Mouse (Mus musculus): Measurements from ENCODE around the gene Gm20388. TPM values are rescaled to one million over a fixed set of nuclear protein-coding genes. Genes with fewer than 3 reads are reported as not detected.

The Gm20388 gene
- polyA plus RNA-seq, 1 experiment, result 23.9 TPM

DNA sequence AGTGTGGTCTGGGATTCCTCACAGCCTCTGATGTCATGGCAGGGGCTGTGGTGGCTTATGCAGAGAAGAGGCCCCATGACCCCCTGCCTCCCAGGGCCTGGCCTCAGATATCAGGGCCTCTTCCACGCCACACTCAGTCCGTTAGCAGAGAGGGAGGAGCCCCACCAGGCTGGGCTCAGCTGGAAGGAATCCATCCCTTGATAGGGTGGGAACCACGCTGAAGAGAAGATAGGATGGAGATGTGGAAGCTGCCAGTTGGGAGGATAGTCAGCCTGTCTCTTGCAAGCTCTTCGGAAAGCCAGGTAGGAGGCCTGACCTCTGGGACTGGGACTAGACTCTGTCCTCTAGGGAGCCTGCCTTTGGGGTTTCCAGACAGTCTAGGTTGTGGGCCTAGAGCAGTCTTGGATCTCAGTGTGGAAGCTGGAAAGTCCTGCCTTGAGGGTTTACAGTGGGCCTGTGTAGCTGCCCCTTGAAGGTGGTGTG lies 587.7 kb downstream of the Gm20388 start:
- TF ChIP-seq POLR2A (IDR thresholded peaks at IDR 0.05; ENCODE audit: extremely low read depth, insufficient read depth, low read length) (no peak), CTCF (IDR thresholded peaks at IDR 0.05; ENCODE audit: extremely low read depth, insufficient read depth, low read length) (no peak)
- Histone ChIP-seq H3K27ac (ENCODE audit: insufficient read depth, low read length) (no peak overlapping the region), H3K4me3 (ENCODE audit: insufficient read depth, low read length) (no peak overlapping the region), H3K4me1 (ENCODE audit: control insufficient read depth, insufficient read depth, low read length) (peaks cover 7% of the 10 kb centered on the region; the same call in 1 of the 2 replicates)

DNA sequence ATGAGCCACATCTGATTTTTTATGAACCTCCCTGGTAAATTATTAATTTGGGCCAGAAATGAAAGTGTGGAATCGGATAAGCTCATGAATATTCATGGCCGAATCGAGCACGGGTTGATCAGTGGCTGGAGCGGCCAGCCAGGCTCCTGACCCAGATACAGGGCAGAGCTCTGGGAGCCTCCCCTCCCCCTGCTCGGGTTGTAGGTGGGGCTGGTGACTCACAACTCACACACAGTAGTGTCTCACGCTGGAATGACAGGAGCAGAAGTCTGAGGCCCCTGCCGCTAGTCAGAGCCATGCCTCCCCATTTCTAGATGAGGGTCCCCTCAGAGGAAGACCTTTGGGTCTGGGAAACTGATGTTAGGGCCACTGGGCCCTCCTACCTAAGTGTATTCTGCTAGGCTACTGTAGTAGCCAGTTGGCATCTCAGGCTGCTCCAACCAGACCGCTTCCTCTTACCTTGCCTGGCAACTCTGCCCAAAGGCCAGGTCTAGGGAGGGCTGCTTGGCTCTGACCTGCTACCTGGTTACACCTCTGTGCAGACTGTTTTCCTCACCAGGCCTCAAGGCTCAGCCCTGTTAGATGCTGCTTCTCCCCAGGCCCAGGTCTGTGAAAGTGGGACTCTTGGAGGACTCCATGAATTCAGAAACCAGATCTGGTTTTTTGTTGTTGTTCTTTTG lies 588.4 kb downstream of the Gm20388 start:
- Histone ChIP-seq H3K4me3 (ENCODE audit: insufficient read depth, low read length) (no peak overlapping the region), H3K27ac (ENCODE audit: insufficient read depth, low read length) (no peak overlapping the region), H3K4me1 (ENCODE audit: control insufficient read depth, insufficient read depth, low read length) (peaks cover 8% of the 10 kb centered on the region; the same call in 1 of the 2 replicates)
- TF ChIP-seq POLR2A (IDR thresholded peaks at IDR 0.05; ENCODE audit: extremely low read depth, insufficient read depth, low read length), result no peak
- TF ChIP-seq CTCF (IDR thresholded peaks at IDR 0.05; ENCODE audit: extremely low read depth, insufficient read depth, low read length), result no peak

DNA sequence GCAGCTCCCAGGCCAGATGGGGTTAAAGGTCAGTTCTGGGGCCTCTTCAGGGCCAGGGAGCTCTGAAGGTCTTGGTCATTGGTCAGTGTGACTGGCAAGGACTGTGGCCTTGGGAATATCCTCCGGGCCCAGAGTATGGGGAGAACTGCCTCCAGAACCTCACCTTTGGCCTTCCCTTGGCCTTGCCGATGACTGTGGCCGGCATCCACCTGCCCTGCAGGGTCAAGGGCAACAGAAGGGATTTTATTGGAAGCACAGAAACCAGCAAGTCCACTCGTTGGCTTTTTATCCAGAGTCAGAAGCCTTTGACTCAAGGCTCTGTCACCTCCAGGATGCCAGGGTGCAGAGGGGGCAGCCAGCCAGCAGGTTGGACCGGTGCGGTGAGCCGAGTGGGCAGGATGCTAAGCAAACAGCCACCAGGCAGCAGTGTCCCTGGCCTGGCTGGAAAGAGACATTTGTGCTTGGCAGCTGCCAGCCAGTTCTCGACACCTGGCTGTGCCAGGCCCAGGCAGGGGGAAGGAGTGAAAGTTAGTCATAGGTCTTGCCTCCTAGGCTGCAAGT lies 590.1 kb downstream of the Gm20388 start:
- H3K4me3 ChIP-seq (ENCODE audit: insufficient read depth, low read length), result no peak overlapping the region
- H3K27ac ChIP-seq (ENCODE audit: insufficient read depth, low read length), result no peak overlapping the region
- TF ChIP-seq POLR2A (IDR thresholded peaks at IDR 0.05; ENCODE audit: extremely low read depth, insufficient read depth, low read length) (no peak), CTCF (IDR thresholded peaks at IDR 0.05; ENCODE audit: extremely low read depth, insufficient read depth, low read length) (no peak)
- H3K4me1 ChIP-seq (ENCODE audit: control insufficient read depth, insufficient read depth, low read length), result peaks cover 11% of the 10 kb centered on the region

DNA sequence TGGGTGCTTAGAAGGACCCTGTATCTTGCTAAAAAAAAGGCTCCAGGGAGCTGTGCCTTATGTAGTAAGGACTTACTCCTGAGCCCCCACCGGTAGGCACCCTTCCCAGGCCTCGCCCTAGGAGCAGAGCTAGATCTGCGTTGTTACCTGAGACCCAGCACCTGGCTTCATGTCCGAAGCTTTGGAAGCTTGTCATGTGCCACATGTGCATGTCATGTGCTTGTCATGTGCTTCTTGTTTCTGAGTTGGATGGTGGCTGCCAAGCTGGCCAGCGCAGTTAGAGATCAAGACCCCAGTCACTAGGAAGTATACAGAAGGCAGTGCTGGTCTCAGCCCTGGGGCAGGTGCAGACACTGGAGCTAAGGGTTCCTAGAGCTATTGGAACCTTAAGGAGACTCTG lies 590.8 kb downstream of the Gm20388 start:
- H3K27ac ChIP-seq (ENCODE audit: insufficient read depth, low read length), result no peak overlapping the region
- H3K4me1 ChIP-seq (ENCODE audit: control insufficient read depth, insufficient read depth, low read length), result peaks cover 11% of the 10 kb centered on the region
- TF ChIP-seq POLR2A (IDR thresholded peaks at IDR 0.05; ENCODE audit: extremely low read depth, insufficient read depth, low read length) (no peak), CTCF (IDR thresholded peaks at IDR 0.05; ENCODE audit: extremely low read depth, insufficient read depth, low read length) (no peak)
- no peak overlapping the region for H3K4me3 ChIP-seq (ENCODE audit: insufficient read depth, low read length)

DNA sequence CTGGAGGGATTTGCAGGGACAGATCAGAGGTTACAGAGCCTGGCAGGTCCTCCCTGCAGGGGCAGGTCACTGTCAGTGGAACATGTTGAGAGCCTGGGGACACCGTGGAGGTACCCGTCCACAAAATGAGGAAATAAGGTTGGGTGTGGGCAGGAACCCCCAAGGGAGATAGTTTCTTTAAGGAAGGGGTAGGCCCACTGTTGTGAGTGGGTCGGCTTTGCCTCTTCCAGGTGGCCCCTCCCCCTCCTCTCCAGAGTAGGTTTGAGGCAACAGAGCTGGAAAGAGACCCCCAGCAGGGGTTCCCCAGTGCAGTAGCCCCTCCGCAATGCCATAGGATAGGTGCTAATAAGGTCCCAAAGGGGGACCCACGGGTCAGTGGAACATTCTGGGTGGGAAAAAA lies 591.8 kb downstream of the Gm20388 start:
- TF ChIP-seq POLR2A (IDR thresholded peaks at IDR 0.05; ENCODE audit: extremely low read depth, insufficient read depth, low read length) (no peak), CTCF (IDR thresholded peaks at IDR 0.05; ENCODE audit: extremely low read depth, insufficient read depth, low read length) (no peak)
- H3K4me1 ChIP-seq (ENCODE audit: control insufficient read depth, insufficient read depth, low read length), result peaks cover 11% of the 10 kb centered on the region

DNA sequence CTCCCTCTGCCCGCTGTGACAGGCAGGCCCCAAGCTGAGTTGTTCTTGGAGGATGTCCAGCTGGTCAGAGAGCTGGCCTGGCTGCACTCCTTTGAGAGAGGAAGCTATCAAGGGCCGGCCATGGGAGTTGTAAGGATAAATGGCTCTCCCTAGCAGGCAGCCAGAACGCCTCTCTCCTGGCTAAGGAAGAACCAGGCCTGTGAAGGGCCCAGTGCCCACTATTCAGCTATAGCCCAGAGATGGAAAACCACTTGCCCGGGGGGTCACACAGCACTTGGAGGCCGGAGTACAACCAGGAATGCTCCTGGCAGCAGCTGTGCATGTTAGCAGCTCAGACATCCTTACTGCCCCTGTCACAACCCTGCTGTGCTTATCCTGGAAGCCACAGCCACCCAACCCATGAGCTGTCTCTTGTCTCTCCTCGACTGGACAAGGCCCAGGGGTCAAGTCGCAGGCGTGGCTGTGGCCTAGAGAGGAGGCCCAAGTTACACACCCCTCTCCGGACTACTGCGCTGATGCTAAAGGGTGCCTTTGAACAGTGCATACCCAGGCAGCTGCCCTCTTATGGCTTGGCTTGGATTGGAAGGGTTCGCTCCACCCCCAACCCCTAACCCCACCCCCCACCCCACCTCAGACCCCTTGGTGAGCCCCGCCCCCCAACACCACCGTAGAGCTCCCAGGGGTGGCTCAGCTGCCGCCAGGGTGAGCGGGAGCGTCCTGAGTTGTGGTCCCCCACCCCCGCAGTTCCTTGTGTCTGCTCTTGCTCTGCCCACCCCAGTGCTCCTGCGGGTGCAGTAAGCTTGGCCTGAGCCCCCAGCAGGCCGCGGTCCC lies 593.8 kb downstream of the Gm20388 start:
- Histone ChIP-seq H3K4me3 (ENCODE audit: insufficient read depth, low read length) (no peak overlapping the region), H3K27ac (ENCODE audit: insufficient read depth, low read length) (no peak overlapping the region), H3K4me1 (ENCODE audit: control insufficient read depth, insufficient read depth, low read length) (peaks cover 7% of the 10 kb centered on the region)
- TF ChIP-seq POLR2A (IDR thresholded peaks at IDR 0.05; ENCODE audit: extremely low read depth, insufficient read depth, low read length), result no peak
- TF ChIP-seq CTCF (IDR thresholded peaks at IDR 0.05; ENCODE audit: extremely low read depth, insufficient read depth, low read length), result no peak

More for the DNA sequence above, 591.8 kb downstream of the Gm20388 start:
- Histone ChIP-seq H3K27ac (ENCODE audit: insufficient read depth, low read length) (no peak overlapping the region), H3K4me3 (ENCODE audit: insufficient read depth, low read length) (no peak overlapping the region)

DNA sequence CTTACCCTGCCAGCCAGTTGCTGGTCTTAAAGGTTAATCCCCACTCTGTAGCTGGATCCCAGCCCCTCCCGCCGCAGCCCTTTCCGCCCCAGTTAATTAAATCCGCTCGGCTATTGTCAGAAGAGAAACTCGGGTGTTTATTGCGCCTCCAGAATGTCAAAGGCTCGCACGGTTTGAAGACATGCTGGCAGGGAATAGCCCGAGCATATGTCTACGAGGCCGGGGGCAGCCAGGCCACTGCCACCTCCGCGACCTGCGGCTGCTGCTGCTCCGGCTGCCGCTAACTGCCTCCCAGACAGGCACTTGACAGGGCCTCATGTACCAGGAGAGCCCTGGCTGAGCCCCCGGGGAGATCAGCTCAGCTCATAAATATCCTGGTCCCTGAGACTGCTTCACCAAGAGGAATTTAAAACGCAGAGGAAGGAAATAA lies 594.5 kb downstream of the Gm20388 start:
- Histone ChIP-seq H3K4me1 (ENCODE audit: control insufficient read depth, insufficient read depth, low read length) (peaks cover 10% of the 10 kb centered on the region), H3K4me3 (ENCODE audit: insufficient read depth, low read length) (no peak overlapping the region), H3K27ac (ENCODE audit: insufficient read depth, low read length) (no peak overlapping the region)
- no peak for TF ChIP-seq CTCF (IDR thresholded peaks at IDR 0.05; ENCODE audit: extremely low read depth, insufficient read depth, low read length)
- TF ChIP-seq POLR2A (IDR thresholded peaks at IDR 0.05; ENCODE audit: extremely low read depth, insufficient read depth, low read length), result no peak

DNA sequence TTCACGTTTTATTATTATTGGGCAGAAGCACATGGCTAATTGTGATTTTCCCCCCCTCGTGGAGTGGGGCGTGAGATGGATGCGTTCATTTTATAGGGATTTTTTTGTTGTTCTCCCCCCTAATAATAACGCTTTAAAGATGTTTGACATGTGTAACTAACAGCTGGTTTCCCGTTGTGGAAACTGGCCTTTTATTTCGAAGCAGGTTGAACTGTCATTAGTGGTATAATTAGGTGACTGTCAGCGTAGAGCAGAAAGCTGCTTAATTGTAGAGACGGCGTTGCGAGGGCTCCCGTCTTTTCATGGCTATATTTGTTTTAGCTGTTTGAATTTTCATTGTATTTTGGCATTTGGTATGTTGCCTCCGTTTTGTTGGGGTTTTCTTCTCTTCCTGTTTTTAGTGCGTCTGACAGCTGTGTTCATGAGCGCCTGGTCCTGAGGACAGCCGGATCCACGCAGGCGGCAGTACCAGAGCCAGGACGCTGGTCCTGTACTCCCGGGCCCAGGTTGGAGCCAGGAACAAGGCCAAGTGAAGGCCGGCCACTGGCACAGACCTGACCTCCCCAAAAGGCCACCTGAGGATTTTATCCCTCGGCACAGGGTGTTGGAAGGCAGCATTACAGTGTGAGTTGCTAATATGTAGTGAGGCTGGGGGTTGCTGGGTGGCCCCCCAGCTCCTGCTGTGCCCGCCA lies 595.1 kb downstream of the Gm20388 start:
- TF ChIP-seq CTCF (IDR thresholded peaks at IDR 0.05; ENCODE audit: extremely low read depth, insufficient read depth, low read length) (no peak), POLR2A (IDR thresholded peaks at IDR 0.05; ENCODE audit: extremely low read depth, insufficient read depth, low read length) (no peak)
- Histone ChIP-seq H3K4me1 (ENCODE audit: control insufficient read depth, insufficient read depth, low read length) (peaks cover 12% of the 10 kb centered on the region), H3K27ac (ENCODE audit: insufficient read depth, low read length) (no peak overlapping the region), H3K4me3 (ENCODE audit: insufficient read depth, low read length) (no peak overlapping the region)

DNA sequence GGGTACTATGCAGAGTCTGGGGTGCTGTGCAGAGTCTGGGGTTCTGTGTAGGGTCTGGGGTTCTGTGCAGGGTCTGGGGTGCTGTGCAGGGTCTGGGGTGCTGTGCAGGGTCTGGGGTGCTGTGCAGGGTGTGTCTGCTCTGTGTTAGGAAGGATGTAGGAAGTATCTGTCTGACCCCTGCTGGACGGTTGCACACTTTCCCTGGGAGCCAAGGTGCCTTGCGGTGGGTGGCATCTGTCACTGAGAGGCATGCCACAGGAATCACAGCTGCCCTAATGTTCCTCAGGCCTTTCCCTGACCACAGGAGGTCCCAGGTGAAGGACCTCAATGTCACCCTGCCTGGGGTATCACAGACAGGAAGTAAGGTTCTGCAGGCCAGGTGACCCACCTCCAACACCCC lies 595.9 kb downstream of the Gm20388 start:
- H3K27ac ChIP-seq (ENCODE audit: insufficient read depth, low read length), result no peak overlapping the region
- TF ChIP-seq POLR2A (IDR thresholded peaks at IDR 0.05; ENCODE audit: extremely low read depth, insufficient read depth, low read length) (no peak), CTCF (IDR thresholded peaks at IDR 0.05; ENCODE audit: extremely low read depth, insufficient read depth, low read length) (no peak)
- no peak overlapping the region for H3K4me3 ChIP-seq (ENCODE audit: insufficient read depth, low read length)
- H3K4me1 ChIP-seq (ENCODE audit: control insufficient read depth, insufficient read depth, low read length), result peaks cover 15% of the 10 kb centered on the region

Data from cortical plate, adult 2 months (tissue).